In the genomic region with DNA sequence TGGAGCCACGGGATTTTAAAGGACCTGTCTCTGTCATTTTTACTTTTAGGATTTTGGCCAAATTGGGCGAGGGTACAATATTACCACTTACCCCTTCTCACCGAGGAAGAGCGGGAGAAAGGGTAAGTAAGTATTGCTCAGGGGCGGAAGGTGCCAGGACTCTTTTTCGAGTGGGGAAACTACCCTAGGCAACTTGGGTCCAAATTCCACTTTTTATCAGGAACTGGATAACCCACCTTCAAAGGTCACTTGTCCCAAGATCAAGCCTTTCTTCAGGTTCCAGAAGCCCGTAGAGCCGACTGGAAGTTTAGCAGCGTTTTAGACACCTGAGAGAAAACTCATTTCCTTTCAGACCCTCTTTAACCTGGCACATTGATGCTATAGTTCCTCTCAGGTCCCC, we compare ENCODE assay signal across 8 mouse cellular contexts. TPM values are rescaled to one million over a fixed set of nuclear protein-coding genes. Genes with fewer than 3 reads are reported as not detected.
DNase-seq lines count a peak whose midpoint lies in the region; ATAC-seq and TF ChIP-seq lines count a peak whose summit lies in the region.

No protein-coding gene starts in this region.

- H3K27me3 ChIP-seq in E14TG2a.4 (ENCODE audit: insufficient read depth, low read length), result no peaks in the 10 kb centered on the region
- H3K27me3 ChIP-seq in forebrain, postnatal 0 days (ENCODE audit: insufficient read depth, low read length), result no peaks in the 10 kb centered on the region
- H3K27me3 ChIP-seq in liver, embryonic 15.5 days, result no peaks in the 10 kb centered on the region

- peaks cover 9% of the 10 kb centered on the region; the same call in 1 of the 2 replicates for H3K36me3 ChIP-seq in E14TG2a.4 (ENCODE audit: insufficient read depth, low read length)
- no peaks in the 10 kb centered on the region for H3K36me3 ChIP-seq in forebrain, postnatal 0 days (ENCODE audit: insufficient read depth)
- no peaks in the 10 kb centered on the region for H3K36me3 ChIP-seq in liver, embryonic 15.5 days (replicated peaks)

- peaks cover 28% of the 10 kb centered on the region for H3K4me1 ChIP-seq in E14TG2a.4 (replicated peaks; ENCODE audit: low read depth, low read length)
- H3K4me1 ChIP-seq in forebrain, postnatal 0 days (ENCODE audit: insufficient read depth), result 0 out of 2 replicates have a peak, but pooled peaks cover 4% of the 10 kb centered on the region
- H3K4me1 ChIP-seq in liver, embryonic 15.5 days (replicated peaks), result peaks cover 31% of the 10 kb centered on the region

- WGBS in forebrain, postnatal 0 days, result 13% methylated on average over 9 of the region's 9 CpGs
- WGBS in liver, embryonic 15.5 days (ENCODE audit: insufficient replicate concordance), result 7% methylated on average over 9 of the region's 9 CpGs

- peak overlapping the region; percentile 66 for H3K27ac ChIP-seq in forebrain, postnatal 0 days (ENCODE audit: low read depth, low read length)
- peak overlapping the region; percentile 82 for H3K27ac ChIP-seq in liver, embryonic 15.5 days (replicated peaks)

- DNase-seq in embryo, embryonic 11.5 days (ENCODE audit: low read depth, low spot score), result peak; percentile 3
- DNase-seq in embryo, embryonic 9.5 days (ENCODE audit: extremely low spot score), result no peak
- no peak for DNase-seq in forebrain, postnatal 0 days
- DNase-seq in right cerebral cortex, postnatal 10 days (ENCODE audit: low spot score in 2 of 2), result no peak
- no peak for DNase-seq in left cerebral cortex, postnatal 36 days (ENCODE audit: low spot score in 2 of 2)
- DNase-seq in lung, postnatal 25 days (ENCODE audit: low spot score), result no peak

- peaks cover 10% of the 10 kb centered on the region for H3K9me3 ChIP-seq in E14TG2a.4 (ENCODE audit: low read length)
- H3K9me3 ChIP-seq in forebrain, postnatal 0 days (ENCODE audit: low read length), result no peaks in the 10 kb centered on the region
- H3K9me3 ChIP-seq in liver, embryonic 15.5 days (replicated peaks), result no peaks in the 10 kb centered on the region

- no peak for ATAC-seq in forebrain, postnatal 0 days
- no peak for ATAC-seq in liver, embryonic 15.5 days (ENCODE audit: insufficient read depth)

- peak overlapping the region; percentile 70 for H3K9ac ChIP-seq in forebrain, postnatal 0 days
- peak overlapping the region; percentile 91 for H3K9ac ChIP-seq in liver, embryonic 15.5 days

- H3K4me3 ChIP-seq in E14TG2a.4 (replicated peaks; ENCODE audit: low read length), result peak overlapping the region; percentile 91
- peak overlapping the region; percentile 63 for H3K4me3 ChIP-seq in forebrain, postnatal 0 days (ENCODE audit: low read depth, low read length)
- H3K4me3 ChIP-seq in liver, embryonic 15.5 days (replicated peaks), result peak overlapping the region; percentile 72

- no peak for TF ChIP-seq CTCF in E14TG2a.4 (conservative IDR thresholded peaks at IDR 0.05; ENCODE audit: low read length)
- TF ChIP-seq CTCF in forebrain, postnatal 0 days (IDR thresholded peaks at IDR 0.05; ENCODE audit: low read depth), result no peak

- intact Hi-C loops in left cerebral cortex, postnatal 36 days (cut with DNase I), result loop anchor here (10.0 kb wide), 1 partner anchor 460 kb away; the partner anchor contains the start of gene Lrrn3

- peak overlapping the region; percentile 53 for H3K4me2 ChIP-seq in forebrain, postnatal 0 days (ENCODE audit: low read depth)
- H3K4me2 ChIP-seq in liver, embryonic 15.5 days, result peak overlapping the region; percentile 95

RNA-seq across cellular contexts. Expression of gene Immp2l, which starts 0.6 kb away (rescaled TPM):
- 10.8 and 19.4 TPM in 2 replicates for total RNA-seq in forebrain, postnatal 0 days (2014; rRNA removed)
- polyA plus RNA-seq in forebrain, postnatal 0 days (2015; fragmentation: Nextera tagmentation; extraction: Ambion mirVana), result 5.9 and 9.5 TPM in 2 replicates
- polyA plus RNA-seq in liver, embryonic 15.5 days (2015; fragmentation: Nextera tagmentation; extraction: Ambion mirVana), result 9.4 and 10.6 TPM in 2 replicates
- total RNA-seq in left cerebral cortex, postnatal 36 days (2021), result 1 to 10 TPM; 5.4 to 6.4 TPM
